12 mouse cellular contexts compared by ENCODE assay signal in the genomic region with DNA sequence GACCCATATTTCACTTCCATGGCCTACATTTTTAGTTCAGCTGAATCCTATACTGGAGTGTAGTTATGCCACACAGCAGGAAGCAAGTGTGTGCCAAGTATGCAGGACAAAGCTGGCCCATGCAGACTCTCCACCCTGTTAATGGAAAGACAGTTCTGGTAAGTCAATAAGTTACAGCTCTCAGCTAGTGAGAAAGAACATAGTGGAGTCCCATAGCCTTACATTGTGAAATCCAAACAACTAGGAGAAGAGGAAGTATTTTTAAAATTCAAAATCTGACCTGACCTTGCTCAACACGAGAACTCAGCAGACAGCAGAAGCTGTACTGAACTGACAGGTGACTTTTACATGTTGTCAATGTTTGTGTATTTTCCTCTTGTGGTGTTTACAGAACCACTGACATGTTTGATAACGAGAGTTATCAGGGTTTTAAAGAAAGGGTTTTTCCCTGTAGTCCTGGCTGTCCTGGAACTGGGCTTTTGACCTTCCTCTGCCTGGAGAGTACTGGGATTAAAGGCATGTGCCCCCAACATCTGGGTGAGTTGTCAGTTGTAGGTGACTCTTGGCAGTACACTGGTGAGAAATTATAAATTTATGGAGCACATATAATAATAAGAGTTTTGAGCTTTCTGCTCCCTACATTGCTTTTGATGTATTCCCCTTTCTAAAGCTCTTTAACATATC. TPM values are rescaled to one million over a fixed set of nuclear protein-coding genes. Genes with fewer than 3 reads are reported as not detected.
DNase-seq lines count a peak whose midpoint lies in the region; ATAC-seq and TF ChIP-seq lines count a peak whose summit lies in the region.
"Had no signal": no experiment of that assay in that cellular context is flagged by ENCODE, and none has a peak within 500 bp of the region (broad histone marks: within the 10 kb centered on the region; RNA-seq: fewer than 3 reads in every experiment).

No protein-coding gene starts in this region.

- H3K9ac ChIP-seq in kidney, embryonic 15.5 days, result no peak overlapping the region

- H3K4me1 ChIP-seq in kidney, embryonic 15.5 days, result no peaks in the 10 kb centered on the region
- H3K4me1 ChIP-seq: megakaryocyte, embryonic 14.5 days had no signal

- no peak for DNase-seq in Patski (ENCODE audit: low read depth, low spot score)
- DNase-seq in brain, embryonic 14.5 days (ENCODE audit: low read depth), result peak; percentile 6
- peak; percentile 13 for DNase-seq in lung, postnatal 10 days
- DNase-seq in spleen, adult 12 weeks (ENCODE audit: low spot score), result no peak
- DNase-seq in embryo, embryonic 10.5 days (ENCODE audit: low spot score), result no peak

- peak; percentile 54 for ATAC-seq in Patski
- ATAC-seq in kidney, embryonic 15.5 days (replicated peaks; ENCODE audit: low FRiP score), result peak; percentile 92
- no peak for ATAC-seq in erythroblast, adult 5-6 weeks (replicated peaks; ENCODE audit: low FRiP score, poor library complexity, severe bottlenecking)

- H3K27ac ChIP-seq in kidney, embryonic 15.5 days, result 0 out of 2 replicates have a peak overlapping the region, but pooled peaks have one; percentile 41
- H3K27ac ChIP-seq: layer of hippocampus, adult 2 months had no signal

- no peaks in the 10 kb centered on the region for H3K9me3 ChIP-seq in kidney, embryonic 15.5 days (replicated peaks)
- H3K9me3 ChIP-seq: G1E had no signal

- POLR2A ChIA-PET in Patski (lab: Charles Lee), result no interaction called here

- H3K27me3 ChIP-seq in Patski, result no peaks in the 10 kb centered on the region
- no peaks in the 10 kb centered on the region for H3K27me3 ChIP-seq in kidney, embryonic 15.5 days
- H3K27me3 ChIP-seq: megakaryocyte, embryonic 14.5 days had no signal

- H3K4me2 ChIP-seq in kidney, embryonic 15.5 days, result no peak overlapping the region

- 51% methylated on average over 2 of the region's 2 CpGs for WGBS in kidney, embryonic 15.5 days

- CTCF ChIA-PET in Patski (lab: Charles Lee), result interaction anchor here (1.0 to 1.9 kb wide), 2 partner anchors 15 to 93 kb away, joined by 3 to 6 read pairs; no protein-coding TSS in a partner anchor

- in situ Hi-C loops in Patski (cut with MboI; ENCODE audit: low pct_unique_long_range_greater_than_20kb), result no loop called here

- TF ChIP-seq POLR2A in brain, embryonic 14.5 days (IDR thresholded peaks at IDR 0.05; ENCODE audit: borderline replicate concordance, extremely low read depth, insufficient read depth, insufficient read length, poor library complexity, severe bottlenecking), result no peak

- no peak for TF ChIP-seq CTCF in Patski (IDR thresholded peaks at IDR 0.05)
- no peak for TF ChIP-seq CTCF in brain, embryonic 14.5 days (IDR thresholded peaks at IDR 0.05; ENCODE audit: borderline replicate concordance, extremely low read depth, insufficient read depth, insufficient read length)

- no peak overlapping the region for H3K4me3 ChIP-seq in kidney, embryonic 15.5 days (replicated peaks)
- H3K4me3 ChIP-seq: layer of hippocampus, adult 2 months; megakaryocyte, embryonic 14.5 days had no signal

- H3K36me3 ChIP-seq in kidney, embryonic 15.5 days, result no peaks in the 10 kb centered on the region
- H3K36me3 ChIP-seq: G1E had no signal

RNA-seq across cellular contexts. Expression of a gene that starts 56.2 kb away (rescaled TPM):
- polyA plus RNA-seq in Patski (2021), result not detected
- polyA plus RNA-seq in brain, embryonic 14.5 days (2012; rRNA removed), result not detected in 2 replicates
- not detected in 2 replicates for polyA plus RNA-seq in kidney, embryonic 15.5 days (2015; fragmentation: Nextera tagmentation; extraction: Ambion mirVana)
- not detected in 2 replicates for total RNA-seq in erythroblast, adult 5-6 weeks (2015; ENCODE audit: low replicate concordance)
- not detected in 2 replicates for total RNA-seq in erythroblast, adult 5-6 weeks (2017; ENCODE audit: low replicate concordance)
- total RNA-seq: G1E; layer of hippocampus, adult 2 months had no signal
- polyA plus RNA-seq: forebrain, embryonic 11.5 days; G1E; heart, embryonic 14.5 days had no signal

Comparison
In these comparisons a context has a peak if more than half of its experiments do, and no peak if none do; other contexts are left out.
1. DNase-seq: peak in brain, embryonic 14.5 days (single experiment) and lung, postnatal 10 days (single experiment); none in Patski (single experiment), spleen, adult 12 weeks (single experiment) and embryo, embryonic 10.5 days (single experiment).